Mouse (Mus musculus) cerebellum, adult 11-12 months (tissue): ENCODE data around the gene Dok1.

Source experiments
- DNase-seq: peaks from one replicate; pipeline ENCODE4 v3.0.0; 2022

The Dok1 gene

GRCm38 (mm10) chr6:83033249-83034185 is at the start of gene Dok1, which contains the start of gene Loxl3:
Gene Dok1 (minus strand): TSS chr6:83033471.
Gene Loxl3 (plus strand): TSS chr6:83034173.
- no peak for DNase-seq

- no peak for DNase-seq
These were observed 46.9 kb upstream of the Dok1 start for GRCm38 (mm10) chr6:83080210-83080609.

GRCm38 (mm10) chr6:83078324-83078858 is 45.1 kb upstream of the Dok1 start:
- peak; percentile 98 for DNase-seq

GRCm38 (mm10) chr6:83077630-83078323 is 44.5 kb upstream of the Dok1 start, which contains the start of gene Pcgf1:
Gene Pcgf1 (plus strand): TSS chr6:83077869.
- peak; percentile 72 for DNase-seq

GRCm38 (mm10) chr6:83074979-83075378 is 41.7 kb upstream of the Dok1 start:
- no peak for DNase-seq

GRCm38 (mm10) chr6:83071220-83071619 is 37.9 kb upstream of the Dok1 start:
- DNase-seq, result peak; percentile 47

DNA sequence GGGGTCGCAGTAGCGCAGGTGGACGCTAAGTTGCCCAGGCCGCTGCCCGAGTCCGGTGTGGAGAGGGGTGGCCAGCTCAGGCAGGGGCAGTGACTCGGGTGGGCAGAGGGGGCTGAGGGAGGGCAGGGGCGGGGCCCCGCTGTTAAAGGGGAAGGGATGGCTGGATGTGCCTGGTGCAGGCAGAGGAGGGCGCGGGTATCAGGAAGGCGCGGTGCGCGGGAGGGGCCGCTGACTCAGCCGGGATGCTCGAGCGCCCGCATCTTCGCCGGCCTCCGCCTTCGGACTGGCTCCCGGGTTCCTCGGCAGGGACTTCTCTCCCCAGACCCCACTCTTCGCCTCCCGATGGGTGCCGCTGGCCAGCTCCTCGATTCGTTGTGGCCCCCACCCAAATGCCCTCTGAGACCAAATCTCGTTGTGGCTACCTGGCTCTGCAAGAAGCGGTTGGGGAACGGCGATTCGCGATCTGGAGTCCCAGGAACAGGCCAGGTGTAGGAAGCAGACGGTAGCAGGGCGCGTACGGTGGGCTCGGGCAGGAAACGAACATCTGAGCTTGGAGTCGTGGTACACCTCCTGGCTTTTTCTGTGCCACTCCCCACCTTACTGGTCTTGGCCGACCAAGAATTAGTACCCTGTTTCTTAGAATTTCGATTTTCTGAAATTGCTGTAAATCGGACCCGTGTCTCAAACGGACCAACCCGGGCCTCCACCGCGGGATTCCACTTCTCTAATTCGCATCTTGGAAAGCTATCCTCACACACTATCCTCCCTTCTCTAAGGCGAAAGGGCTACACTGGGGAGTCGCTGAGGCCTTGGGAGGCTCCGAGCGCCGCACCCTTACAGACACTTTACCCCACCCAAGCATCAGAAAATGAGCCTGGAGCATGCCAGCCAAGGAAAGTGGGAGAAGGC is 37.3 kb upstream of the Dok1 start:
- DNase-seq, result peak; percentile 42

DNA sequence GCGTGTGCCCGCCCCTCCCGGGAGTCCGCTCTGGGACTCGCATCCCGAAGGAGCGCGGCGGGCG is 36.8 kb upstream of the Dok1 start, which contains the start of gene Tlx2:
TSS of gene Tlx2 (minus strand) at position 47 of the 64 bp plus-strand sequence.
- DNase-seq, result no peak

GRCm38 (mm10) chr6:83069488-83070246 is 36.4 kb upstream of the Dok1 start:
- no peak for DNase-seq

- no peak for DNase-seq
These were observed 35.6 kb upstream of the Dok1 start for GRCm38 (mm10) chr6:83068706-83069487.

DNA sequence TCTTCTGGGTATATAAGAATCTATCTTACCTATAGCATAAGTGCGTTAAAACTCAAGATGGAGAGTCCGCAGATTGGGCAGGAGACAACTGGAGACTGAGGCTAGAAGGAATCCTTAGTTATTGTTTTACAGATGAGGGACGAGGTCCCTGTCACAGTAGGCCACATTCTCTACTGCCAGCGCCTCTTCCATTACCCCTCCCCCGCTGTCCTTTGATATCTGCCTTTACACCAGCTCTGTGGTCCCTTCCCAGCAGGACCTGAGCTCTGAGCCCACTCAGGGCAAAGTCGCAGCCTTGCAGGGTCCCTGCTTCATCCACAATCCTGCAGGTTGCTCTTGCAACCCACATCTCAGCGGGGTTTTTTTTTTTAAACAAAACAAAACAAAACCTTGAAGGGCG is 35.0 kb upstream of the Dok1 start:
- DNase-seq, result no peak

DNA sequence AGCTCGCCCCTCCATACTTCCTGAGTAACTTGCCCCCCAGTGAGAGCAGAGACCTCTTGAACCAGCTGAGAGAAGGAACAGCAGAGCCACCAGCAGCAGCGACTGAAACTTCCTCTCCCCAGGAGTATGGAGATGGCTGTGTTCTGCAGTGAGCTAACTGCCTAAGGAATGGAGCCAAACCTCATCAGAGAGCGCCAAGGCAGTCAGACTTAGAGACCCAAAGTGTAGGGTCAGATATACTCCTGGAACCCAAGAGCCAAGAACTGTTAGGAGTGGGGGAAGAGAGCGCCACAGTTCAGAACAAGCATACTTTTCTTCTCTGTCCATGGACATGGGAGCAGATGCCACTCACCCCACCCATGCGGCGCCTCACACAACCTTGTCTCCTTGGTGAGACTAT is 33.2 kb upstream of the Dok1 start:
- no peak for DNase-seq

DNA sequence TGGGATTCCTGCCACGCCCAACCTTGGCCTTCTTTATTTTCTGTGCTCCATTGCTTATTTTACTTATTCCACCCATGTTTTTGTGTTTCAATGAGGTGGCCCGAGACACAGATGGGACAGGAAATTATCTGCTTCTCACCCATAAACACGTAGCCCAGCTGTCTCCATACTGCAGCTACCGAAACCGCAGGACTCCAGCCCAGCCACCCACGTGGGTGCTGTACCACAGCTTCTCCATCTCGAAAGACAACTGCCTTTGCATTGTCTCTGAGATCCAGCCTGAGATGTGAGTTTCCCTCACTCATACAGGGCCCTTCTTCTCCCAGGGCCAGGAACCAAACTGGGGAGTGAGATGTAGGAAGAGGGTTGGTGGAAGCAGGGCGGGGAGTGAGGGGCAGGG is 32.7 kb upstream of the Dok1 start:
- DNase-seq, result no peak

DNA sequence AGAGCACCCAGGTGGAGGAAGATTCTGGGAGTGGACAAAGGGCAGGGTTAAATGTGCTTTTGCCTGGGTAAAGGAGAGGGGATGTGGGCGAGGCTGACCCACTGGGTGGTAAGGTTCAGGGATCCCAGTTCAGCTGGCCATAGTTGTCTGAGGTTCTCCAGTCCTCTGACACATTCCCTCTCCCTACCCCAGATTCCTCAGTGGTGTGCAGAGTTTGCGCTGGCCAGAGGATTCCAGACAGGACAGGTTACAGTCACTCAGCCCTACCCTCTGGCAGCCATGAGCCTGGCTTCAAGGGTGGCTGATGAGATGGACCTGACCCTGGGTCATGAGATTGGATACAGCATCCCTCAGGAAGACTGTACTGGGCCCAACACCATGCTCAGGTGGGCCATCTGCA is 25.5 kb upstream of the Dok1 start:
- DNase-seq, result no peak

DNA sequence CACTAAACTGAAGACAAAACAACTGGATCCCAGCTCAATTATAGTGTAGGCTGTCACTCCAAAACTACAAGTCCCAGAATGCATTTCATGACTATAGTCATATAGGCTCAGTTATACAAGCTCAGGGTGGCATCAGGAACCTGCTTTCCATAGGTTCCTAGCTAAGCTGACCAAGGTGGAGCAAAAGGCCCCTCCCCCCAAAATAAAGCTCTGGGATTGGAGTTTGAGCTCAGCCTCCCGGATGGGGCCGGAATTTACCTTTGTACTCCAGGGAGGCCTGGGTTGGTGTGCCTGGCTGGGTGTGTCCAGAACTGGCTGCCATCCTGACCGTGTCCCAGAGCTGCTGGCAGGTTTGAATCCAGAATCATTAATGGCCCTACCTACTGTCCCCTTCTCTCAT is 24.5 kb upstream of the Dok1 start, which contains the start of gene Dqx1:
TSS of gene Dqx1 (plus strand) at position 55 of the 400 bp plus-strand sequence.
- peak; percentile 38 for DNase-seq

- DNase-seq, result no peak
These were observed 21.7 kb upstream of the Dok1 start, which contains the start of gene Htra2 for GRCm38 (mm10) chr6:83054871-83055431. Gene Htra2 (minus strand): TSS chr6:83055273.

- DNase-seq, result peak; percentile 97
These were observed 21.0 kb upstream of the Dok1 start, which contains the start of gene Aup1 for GRCm38 (mm10) chr6:83054074-83054851. Gene Aup1 (plus strand): TSS chr6:83054521.

DNA sequence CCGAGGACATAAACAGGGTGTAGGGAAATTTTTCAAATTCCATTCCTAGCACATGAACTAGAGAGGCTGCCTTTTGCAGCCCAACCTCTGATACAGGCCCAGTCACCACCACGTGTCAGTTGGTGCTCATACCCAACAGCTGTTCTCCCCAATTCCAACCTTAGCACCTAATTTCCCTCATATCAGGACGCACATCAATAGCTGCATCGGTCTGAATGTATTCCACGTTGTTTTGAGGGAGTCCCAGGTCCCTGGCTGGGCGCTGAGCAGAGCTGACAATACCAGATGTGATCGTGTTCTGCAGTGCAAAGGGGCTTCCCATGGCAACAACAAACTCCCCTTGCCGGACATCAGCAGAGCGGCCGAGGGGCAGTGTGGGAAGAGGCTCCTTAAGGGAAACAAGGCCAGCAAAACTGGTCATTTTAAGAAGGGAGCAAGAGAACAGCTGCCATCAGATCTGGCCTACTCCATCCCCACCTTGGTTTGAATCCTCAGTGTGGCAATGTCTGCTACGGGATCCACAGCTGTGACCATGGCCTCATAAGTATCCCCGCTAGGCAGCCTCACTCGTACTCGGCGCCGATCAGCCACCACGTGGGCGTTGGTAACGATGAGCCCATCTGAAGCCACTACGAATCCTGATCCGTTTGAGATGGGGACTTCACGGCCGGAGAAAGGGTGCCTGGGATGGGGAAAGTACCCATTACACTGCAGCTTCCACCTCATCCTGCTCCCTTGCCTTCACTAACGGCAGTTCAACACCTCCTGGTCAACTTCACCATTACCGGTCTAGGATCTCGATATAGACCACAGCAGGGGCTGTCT is 20.1 kb upstream of the Dok1 start:
- DNase-seq, result peak; percentile 48

DNA sequence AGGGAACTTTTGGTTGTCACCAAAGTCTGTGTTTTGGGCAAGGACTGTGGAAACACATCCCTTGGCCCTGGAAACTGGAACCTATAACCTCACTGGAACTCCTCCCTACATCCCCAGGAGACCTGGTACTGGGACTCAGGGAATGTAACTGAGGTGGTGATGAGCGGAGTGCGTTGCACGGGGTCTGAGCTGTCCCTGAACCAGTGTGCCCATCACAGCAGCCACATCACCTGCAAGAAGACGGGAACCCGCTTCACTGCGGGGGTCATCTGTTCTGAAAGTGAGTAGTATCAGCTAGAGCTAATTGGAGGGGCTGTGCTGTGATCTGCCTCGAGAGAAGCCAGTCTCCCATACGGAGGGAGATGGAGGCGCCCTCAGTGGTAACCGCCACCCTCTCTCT is 16.1 kb upstream of the Dok1 start:
- DNase-seq, result no peak
